Mouse (Mus musculus) urinary bladder, postnatal 36 days (tissue): ENCODE results near the gene Myo5c.
"Not testable (repeated sequence)": the region's sequence is repeated elsewhere in the genome, so short reads cannot be mapped to it uniquely, and the experiment has no call there.

Experiments
- DNase-seq, 2 experiments: peaks; one replicate each; pipeline ENCODE4 v3.0.0; 2022; ENCODE audit warnings: low spot score in 2 of 2, mixed read lengths in 1 of 2

The Myo5c gene

GRCm38 (mm10) chr9:75243730-75244406 lies 12.0 kb downstream of the Myo5c start:
- no peak for DNase-seq

- DNase-seq, result no peak
These were observed 12.7 kb downstream of the Myo5c start for GRCm38 (mm10) chr9:75244527-75244926.

- no peak for DNase-seq
These were observed 14.5 kb downstream of the Myo5c start for GRCm38 (mm10) chr9:75246080-75246930.

- DNase-seq, result no peak
These were observed 16.1 kb downstream of the Myo5c start for GRCm38 (mm10) chr9:75247870-75248269.

- DNase-seq, result no peak
These were observed 16.5 kb downstream of the Myo5c start for GRCm38 (mm10) chr9:75248359-75248758.

GRCm38 (mm10) chr9:75248874-75249273 lies 17.1 kb downstream of the Myo5c start:
- no peak for DNase-seq

GRCm38 (mm10) chr9:75253158-75253557 lies 21.3 kb downstream of the Myo5c start:
- not testable (repeated sequence) for DNase-seq

- DNase-seq, result no peak
These were observed 21.9 kb downstream of the Myo5c start for GRCm38 (mm10) chr9:75253766-75254165.

GRCm38 (mm10) chr9:75254196-75254955 lies 22.6 kb downstream of the Myo5c start:
- DNase-seq, result no peak

GRCm38 (mm10) chr9:75255820-75256545 lies 24.2 kb downstream of the Myo5c start:
- DNase-seq, result peak; percentile 31 to 38

- no peak for DNase-seq
These were observed 27.0 kb downstream of the Myo5c start for GRCm38 (mm10) chr9:75258792-75259191.

GRCm38 (mm10) chr9:75259656-75260055 lies 27.8 kb downstream of the Myo5c start:
- DNase-seq, result no peak

GRCm38 (mm10) chr9:75261332-75261872 lies 29.6 kb downstream of the Myo5c start:
- DNase-seq, result no peak

- no peak for DNase-seq
These were observed 30.5 kb downstream of the Myo5c start for GRCm38 (mm10) chr9:75262235-75262826.

GRCm38 (mm10) chr9:75264008-75264718 lies 32.3 kb downstream of the Myo5c start:
- DNase-seq, result peak; percentile 48 to 67

- no peak for DNase-seq
These were observed 35.3 kb downstream of the Myo5c start for GRCm38 (mm10) chr9:75267147-75267546.

GRCm38 (mm10) chr9:75270382-75270781 lies 38.6 kb downstream of the Myo5c start:
- DNase-seq, result no peak

GRCm38 (mm10) chr9:75271539-75271938 lies 39.7 kb downstream of the Myo5c start:
- no peak for DNase-seq

- DNase-seq, result no peak
These were observed 41.8 kb downstream of the Myo5c start for GRCm38 (mm10) chr9:75273646-75274045.

GRCm38 (mm10) chr9:75274486-75274885 lies 42.7 kb downstream of the Myo5c start:
- peak; percentile 53 to 56 for DNase-seq
